Mouse (Mus musculus): ENCODE measurements around the gene Lrp4.

GRCm38 (mm10) chr2:91460771-91461170 is 3.5 kb downstream of the Lrp4 start:
- TF ChIP-seq CTCF (conservative IDR thresholded peaks at IDR 0.05; ENCODE audit: low read length) (no peak), NANOG (IDR thresholded peaks at IDR 0.05; ENCODE audit: borderline replicate concordance, low read length) (no peak)

All from E14TG2a.4 (cell line).